Mouse (Mus musculus): ENCODE data around the gene Loxl4. TPM values are rescaled to one million over a fixed set of nuclear protein-coding genes. Genes with fewer than 3 reads are reported as not detected.

The Loxl4 gene
- polyA plus RNA-seq, 1 experiment: 2.7 TPM

DNA sequence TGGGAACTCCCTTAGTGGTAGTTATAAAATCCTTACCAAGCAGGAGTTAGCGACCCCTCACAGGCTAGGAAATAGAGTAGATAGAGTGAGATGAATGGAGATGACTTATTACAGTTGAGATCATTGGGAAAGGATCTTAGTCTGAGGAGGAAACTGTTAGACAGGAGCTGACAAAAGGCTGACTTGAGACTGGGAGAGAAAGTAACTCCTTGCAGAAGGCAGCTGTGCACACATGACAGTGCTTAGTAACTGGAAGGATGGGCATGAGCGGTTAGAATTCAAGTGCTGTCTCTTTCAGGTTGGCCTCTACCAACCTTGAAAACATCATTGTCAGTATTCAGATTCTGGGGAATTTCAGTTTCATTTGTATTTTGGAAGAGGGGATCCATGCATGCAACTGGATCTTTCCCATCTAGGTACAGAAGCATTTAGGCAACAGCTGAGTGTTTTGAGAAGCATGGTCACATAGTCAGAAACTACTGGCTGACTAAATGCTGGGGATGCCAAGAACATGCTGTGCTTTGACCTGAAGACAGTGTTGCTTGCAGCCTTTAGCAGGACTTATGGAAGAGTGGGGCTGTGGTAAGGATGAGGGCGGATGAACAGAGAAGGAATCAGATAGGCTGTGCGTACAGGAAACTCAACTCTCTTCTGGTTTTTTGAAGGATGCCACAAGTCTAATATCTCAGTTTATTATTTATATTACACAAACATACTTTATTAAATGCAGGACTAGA lies 46.2 kb downstream of the Loxl4 start:
- DNase-seq (ENCODE audit: low read depth): no peak

DNA sequence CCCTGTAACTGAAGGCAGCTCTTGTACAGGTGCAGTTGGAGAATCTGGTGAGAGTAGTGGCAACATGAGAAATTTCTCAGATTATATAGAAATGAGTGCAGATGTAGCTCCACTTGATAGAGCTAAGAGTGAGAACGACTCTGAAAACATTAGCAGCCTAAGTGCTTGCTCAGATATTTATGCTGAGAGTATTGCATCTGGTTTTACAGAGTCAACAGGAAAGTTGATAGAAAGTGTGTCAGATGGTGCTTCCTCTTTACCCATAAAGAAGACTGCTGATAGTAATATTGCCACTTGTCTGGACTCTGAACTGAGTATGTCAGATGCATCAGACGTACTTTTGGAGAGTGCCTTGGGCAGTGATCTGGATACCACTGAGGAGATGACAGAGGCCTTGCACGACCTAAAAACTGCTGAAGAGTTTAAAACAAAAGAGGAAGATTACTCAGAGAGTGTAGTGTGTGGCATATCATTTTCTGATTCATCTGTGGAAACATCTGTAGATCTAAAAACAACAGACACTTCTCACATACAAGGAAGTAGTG lies 48.8 kb downstream of the Loxl4 start:
- no peak for DNase-seq (ENCODE audit: low read depth)

DNA sequence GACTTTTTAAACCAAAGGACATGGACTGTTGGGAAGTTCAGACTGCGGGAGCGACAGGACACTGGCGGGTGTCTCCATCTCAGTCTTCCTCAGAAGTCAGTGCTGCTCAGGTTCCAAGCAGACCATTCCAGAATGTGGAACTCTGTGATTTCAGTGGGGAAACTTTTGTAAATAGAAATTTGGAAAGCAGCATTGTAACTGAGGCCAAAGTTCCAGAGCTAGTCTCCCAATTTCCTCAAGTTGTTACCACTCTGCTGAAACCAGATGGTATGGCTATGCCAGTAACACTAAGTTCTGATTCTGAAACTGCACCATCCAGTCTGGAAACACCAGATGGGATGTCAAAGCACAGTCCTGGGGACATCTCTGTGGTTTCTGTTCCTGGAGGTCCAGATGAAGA lies 49.6 kb downstream of the Loxl4 start:
- no peak for DNase-seq (ENCODE audit: low read depth)

DNA sequence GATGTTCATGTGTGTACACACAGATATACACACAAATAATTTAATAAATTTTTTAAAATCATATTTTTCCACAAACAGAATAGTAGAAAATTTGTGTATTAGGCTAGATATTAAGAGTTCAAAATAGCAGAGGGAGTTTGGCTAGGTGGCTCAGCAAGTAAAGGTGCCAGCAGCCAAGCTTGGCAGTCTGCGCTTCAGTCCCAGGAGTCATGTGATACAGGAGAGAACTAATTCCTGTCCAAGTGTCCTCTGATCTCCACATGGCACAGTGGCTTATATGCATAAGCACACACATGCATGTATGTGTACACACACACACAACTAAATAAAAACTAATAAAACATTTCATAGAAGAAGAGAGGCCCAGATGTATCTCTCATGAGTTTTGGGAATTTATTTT lies 50.6 kb downstream of the Loxl4 start:
- no peak for DNase-seq (ENCODE audit: low read depth)

DNA sequence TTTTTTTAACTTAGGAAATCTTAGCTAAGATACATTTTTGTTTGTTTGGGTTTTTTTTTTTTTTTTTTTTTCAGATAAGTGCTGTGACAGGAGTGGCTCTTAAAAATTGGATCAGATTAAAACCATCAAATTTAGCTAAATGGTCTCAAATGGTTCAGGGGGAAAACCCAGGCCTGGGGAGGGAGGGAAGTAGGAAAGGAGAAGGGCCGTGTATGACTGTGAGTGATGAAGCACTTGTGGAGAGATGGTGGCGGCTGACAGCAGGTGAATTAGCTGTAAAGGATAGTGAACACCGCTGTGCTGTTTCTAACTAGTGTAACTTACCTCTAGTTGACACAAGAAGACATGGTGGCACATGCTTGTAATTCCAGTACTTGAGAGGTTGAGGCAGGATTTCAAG lies 53.9 kb downstream of the Loxl4 start:
- no peak for DNase-seq (ENCODE audit: low read depth)

Other genes with a start within 250 kb of the Loxl4 start
- 0.99 and 6.4 TPM in 2 replicates for gene Crtac1, start 181.0 kb downstream of the Loxl4 start, polyA plus RNA-seq (2012; rRNA removed)
- gene R3hcc1l, start 94.1 kb downstream of the Loxl4 start, polyA plus RNA-seq (2012; rRNA removed): 4.5 and 6.1 TPM in 2 replicates
- gene Pyroxd2, start 140.0 kb upstream of the Loxl4 start, polyA plus RNA-seq (2012; rRNA removed): 30.1 and 31.8 TPM in 2 replicates
- gene Hps1, start 167.2 kb upstream of the Loxl4 start, polyA plus RNA-seq (2012; rRNA removed): 25.9 and 29.7 TPM in 2 replicates

All from gonadal fat pad, adult 2 months (tissue).